Mouse (Mus musculus): Measurements from ENCODE around the gene Pax7. TPM values are rescaled to one million over a fixed set of nuclear protein-coding genes. Genes with fewer than 3 reads are reported as not detected.

Gene Pax7
- polyA plus RNA-seq, 2 experiments, result 1.9 to 4.7 TPM

DNA sequence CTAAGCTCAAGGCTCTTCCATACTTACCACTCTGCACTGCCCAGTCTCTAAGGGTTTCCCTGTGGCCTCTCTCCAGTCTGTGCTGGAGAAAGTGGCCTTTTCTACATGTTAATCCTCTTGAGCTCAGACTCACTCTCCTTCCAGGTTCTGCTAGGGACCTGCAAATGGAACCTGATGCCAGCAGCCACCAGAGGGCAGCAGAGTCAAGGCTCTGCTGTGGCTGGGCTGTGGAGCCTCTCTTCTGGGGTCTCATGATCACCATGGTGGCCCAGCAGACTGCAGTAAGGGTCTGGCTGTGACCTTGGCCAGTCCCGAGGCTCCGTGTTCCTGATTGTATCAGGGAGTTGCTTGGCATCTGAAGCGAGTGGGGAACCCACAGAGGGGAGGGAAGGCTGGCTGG is 39.3 kb upstream of the Pax7 start:
- H3K9me3 ChIP-seq (ENCODE audit: control insufficient read depth, low read length), result no peaks in the 10 kb centered on the region
- H3K4me1 ChIP-seq (ENCODE audit: control insufficient read depth, insufficient read depth, low read length), result no peaks in the 10 kb centered on the region
- no peaks in the 10 kb centered on the region for H3K27me3 ChIP-seq (ENCODE audit: control insufficient read depth, insufficient read depth, low read length)
- no peak overlapping the region for H3K4me2 ChIP-seq (replicated peaks; ENCODE audit: low read depth, low read length, severe bottlenecking)
- no peaks in the 10 kb centered on the region for H3K36me3 ChIP-seq (ENCODE audit: control insufficient read depth, insufficient read depth, low read length)
- no peak overlapping the region for H3K27ac ChIP-seq (replicated peaks; ENCODE audit: low read depth, low read length)
- WGBS, result 6% methylated on average over 3 of the region's 3 CpGs
- no peak for TF ChIP-seq POLR2A (IDR thresholded peaks at IDR 0.05; ENCODE audit: borderline replicate concordance, extremely low read depth, insufficient read depth, insufficient read length)
- H3K9ac ChIP-seq (ENCODE audit: low read depth, low read length, severe bottlenecking), result no peak overlapping the region
- no peak overlapping the region for H3K4me3 ChIP-seq (replicated peaks; ENCODE audit: low read length)
- ATAC-seq (ENCODE audit: low FRiP score, low read depth) (no peak), DNase-seq (ENCODE audit: low spot score) (peak; percentile 44)

GRCm38 (mm10) chr4:139871699-139872098 is 38.4 kb upstream of the Pax7 start:
- DNase-seq (ENCODE audit: low spot score) (no peak), ATAC-seq (ENCODE audit: low FRiP score, low read depth) (no peak)
- WGBS, result 19% methylated on average over 12 of the region's 12 CpGs

DNA sequence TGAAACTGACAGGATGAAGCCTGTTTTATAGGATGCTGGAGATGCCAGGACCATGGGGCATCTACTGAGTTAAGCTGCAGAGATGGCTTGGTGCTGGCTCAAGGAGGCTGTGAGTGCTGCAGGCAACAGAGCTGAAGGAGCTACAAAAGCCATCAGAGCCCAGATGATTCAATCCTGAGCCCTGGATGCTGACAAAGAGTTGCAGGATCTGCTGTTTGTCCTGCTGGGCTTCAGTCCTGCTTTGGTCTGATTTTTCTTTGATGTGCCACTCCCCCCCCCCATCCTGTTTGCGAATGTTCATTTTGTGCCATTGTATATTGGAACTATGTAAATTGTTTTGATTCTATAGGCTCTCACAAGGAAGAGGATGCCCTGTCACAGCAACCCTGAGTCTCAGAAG is 29.9 kb upstream of the Pax7 start:
- H3K36me3 ChIP-seq (ENCODE audit: control insufficient read depth, insufficient read depth, low read length), result no peaks in the 10 kb centered on the region

More at GRCm38 (mm10) chr4:139871699-139872098, 38.4 kb upstream of the Pax7 start:
- H3K4me1 ChIP-seq (ENCODE audit: control insufficient read depth, insufficient read depth, low read length), result no peaks in the 10 kb centered on the region
- no peaks in the 10 kb centered on the region for H3K36me3 ChIP-seq (ENCODE audit: control insufficient read depth, insufficient read depth, low read length)
- no peak overlapping the region for H3K4me3 ChIP-seq (replicated peaks; ENCODE audit: low read length)
- H3K27me3 ChIP-seq (ENCODE audit: control insufficient read depth, insufficient read depth, low read length), result no peaks in the 10 kb centered on the region
- no peaks in the 10 kb centered on the region for H3K9me3 ChIP-seq (ENCODE audit: control insufficient read depth, low read length)
- no peak overlapping the region for H3K9ac ChIP-seq (ENCODE audit: low read depth, low read length, severe bottlenecking)
- no peak overlapping the region for H3K4me2 ChIP-seq (replicated peaks; ENCODE audit: low read depth, low read length, severe bottlenecking)
- H3K27ac ChIP-seq (replicated peaks; ENCODE audit: low read depth, low read length), result no peak overlapping the region
- no peak for TF ChIP-seq POLR2A (IDR thresholded peaks at IDR 0.05; ENCODE audit: borderline replicate concordance, extremely low read depth, insufficient read depth, insufficient read length)

DNA sequence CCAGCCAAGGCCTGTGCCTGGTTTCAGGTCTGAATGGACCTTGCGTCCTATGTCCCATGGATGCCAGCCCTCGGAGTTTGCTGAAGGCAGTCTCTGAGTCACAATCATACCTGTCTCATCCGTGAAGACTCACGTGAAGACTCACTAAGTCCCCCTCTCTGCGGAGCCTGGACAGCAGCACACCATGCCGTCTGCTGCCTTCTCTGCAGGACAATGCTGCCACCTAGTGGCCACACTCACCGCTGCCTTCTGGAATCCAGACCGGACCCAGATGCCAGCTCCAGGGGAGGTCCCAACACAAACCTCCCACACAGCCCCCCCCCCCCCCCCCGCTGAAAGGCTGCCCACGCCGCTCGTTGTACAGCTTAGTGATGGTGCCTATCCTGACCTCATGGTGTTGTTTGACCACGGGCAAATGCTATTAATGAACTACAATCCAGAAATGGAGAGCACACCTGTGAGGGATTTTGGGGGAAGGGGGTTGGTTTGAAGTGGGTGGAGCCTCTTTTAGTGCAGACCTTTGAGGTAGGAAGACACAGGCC is 25.4 kb upstream of the Pax7 start:
- no peaks in the 10 kb centered on the region for H3K9me3 ChIP-seq (ENCODE audit: control insufficient read depth, low read length)
- H3K4me1 ChIP-seq (ENCODE audit: control insufficient read depth, insufficient read depth, low read length), result no peaks in the 10 kb centered on the region
- DNase-seq (ENCODE audit: low spot score) (peak; percentile 75), ATAC-seq (ENCODE audit: low FRiP score, low read depth) (0 out of 2 replicates have a peak, but pooled peaks have one; percentile 74)
- no peak overlapping the region for H3K4me2 ChIP-seq (replicated peaks; ENCODE audit: low read depth, low read length, severe bottlenecking)
- no peak overlapping the region for H3K27ac ChIP-seq (replicated peaks; ENCODE audit: low read depth, low read length)
- 2% methylated on average over 12 of the region's 13 CpGs for whole genome bisulfite sequencing
- no peak overlapping the region for H3K4me3 ChIP-seq (replicated peaks; ENCODE audit: low read length)
- H3K36me3 ChIP-seq (ENCODE audit: control insufficient read depth, insufficient read depth, low read length), result no peaks in the 10 kb centered on the region
- no peak overlapping the region for H3K9ac ChIP-seq (ENCODE audit: low read depth, low read length, severe bottlenecking)
- TF ChIP-seq POLR2A (IDR thresholded peaks at IDR 0.05; ENCODE audit: borderline replicate concordance, extremely low read depth, insufficient read depth, insufficient read length), result 0 out of 2 replicates have a peak, but pooled peaks have one; percentile 17
- H3K27me3 ChIP-seq (ENCODE audit: control insufficient read depth, insufficient read depth, low read length), result peaks cover 12% of the 10 kb centered on the region

More for the DNA sequence above, 29.9 kb upstream of the Pax7 start:
- Histone ChIP-seq H3K4me2 (replicated peaks; ENCODE audit: low read depth, low read length, severe bottlenecking) (no peak overlapping the region), H3K4me1 (ENCODE audit: control insufficient read depth, insufficient read depth, low read length) (no peaks in the 10 kb centered on the region), H3K27me3 (ENCODE audit: control insufficient read depth, insufficient read depth, low read length) (no peaks in the 10 kb centered on the region), H3K4me3 (replicated peaks; ENCODE audit: low read length) (no peak overlapping the region), H3K9me3 (ENCODE audit: control insufficient read depth, low read length) (no peaks in the 10 kb centered on the region), H3K27ac (replicated peaks; ENCODE audit: low read depth, low read length) (no peak overlapping the region), H3K9ac (ENCODE audit: low read depth, low read length, severe bottlenecking) (no peak overlapping the region)
- WGBS, result 89% methylated on average over 1 of the region's 1 CpGs
- DNase-seq (ENCODE audit: low spot score) (no peak), ATAC-seq (ENCODE audit: low FRiP score, low read depth) (no peak)
- no peak for TF ChIP-seq POLR2A (IDR thresholded peaks at IDR 0.05; ENCODE audit: borderline replicate concordance, extremely low read depth, insufficient read depth, insufficient read length)

GRCm38 (mm10) chr4:139852219-139853035 is 19.1 kb upstream of the Pax7 start:
- Histone ChIP-seq H3K27ac (replicated peaks; ENCODE audit: low read depth, low read length) (no peak overlapping the region), H3K4me3 (replicated peaks; ENCODE audit: low read length) (no peak overlapping the region), H3K36me3 (ENCODE audit: control insufficient read depth, insufficient read depth, low read length) (no peaks in the 10 kb centered on the region), H3K9me3 (ENCODE audit: control insufficient read depth, low read length) (no peaks in the 10 kb centered on the region), H3K27me3 (ENCODE audit: control insufficient read depth, insufficient read depth, low read length) (peaks cover 66% of the 10 kb centered on the region), H3K9ac (ENCODE audit: low read depth, low read length, severe bottlenecking) (no peak overlapping the region), H3K4me2 (replicated peaks; ENCODE audit: low read depth, low read length, severe bottlenecking) (no peak overlapping the region), H3K4me1 (ENCODE audit: control insufficient read depth, insufficient read depth, low read length) (no peaks in the 10 kb centered on the region)
- ATAC-seq (ENCODE audit: low FRiP score, low read depth) (no peak), DNase-seq (ENCODE audit: low spot score) (no peak)
- TF ChIP-seq POLR2A (IDR thresholded peaks at IDR 0.05; ENCODE audit: borderline replicate concordance, extremely low read depth, insufficient read depth, insufficient read length), result no peak
- 2% methylated on average over 24 of the region's 25 CpGs for WGBS

Data from limb, embryonic 14.5 days (tissue).